Mouse (Mus musculus) hindbrain, embryonic 15.5 days (tissue): ENCODE measurements around the gene Grik3. TPM values are rescaled to one million over a fixed set of nuclear protein-coding genes. Genes with fewer than 3 reads are reported as not detected.

Source experiments
- ATAC-seq: fragments of 200-750 bp; cut with Nextera tagmentation; 2 replicates; pipeline ENCODE4 v1.8.0; 2017; ENCODE audit warnings: low read depth, moderate number of reproducible peaks, moderate TSS enrichment; ENCODE audit not compliant: low FRiP score
- H3K27ac ChIP-seq: fragments of 300-500 bp; sonication (generic); replicated peaks from 2 replicates; pipeline ENCODE4 v1.5.1; 2015; ENCODE audit warnings: mild to moderate bottlenecking, inconsistent platforms
- H3K27me3 ChIP-seq: fragments of 300-500 bp; sonication (generic); 2 replicates; pipeline ENCODE4 v1.6.1; 2015; ENCODE audit warnings: control low read depth, inconsistent platforms
- H3K36me3 ChIP-seq: fragments of 300-500 bp; sonication (generic); 2 replicates; pipeline ENCODE4 v1.6.1; 2015; ENCODE audit warnings: control low read depth, inconsistent platforms
- H3K4me1 ChIP-seq: fragments of 300-500 bp; sonication (generic); replicated peaks from 2 replicates; pipeline ENCODE4 v1.6.1; 2015; ENCODE audit warnings: control low read depth, inconsistent platforms
- H3K4me2 ChIP-seq: fragments of 300-500 bp; sonication (generic); 2 replicates; pipeline ENCODE4 v1.6.1; 2015; ENCODE audit warnings: moderate library complexity, mild to moderate bottlenecking, inconsistent platforms
- H3K4me3 ChIP-seq: fragments of 300-500 bp; sonication (generic); 2 replicates; pipeline ENCODE4 v1.5.1; 2015; ENCODE audit warnings: mild to moderate bottlenecking, inconsistent platforms
- H3K9ac ChIP-seq: fragments of 300-500 bp; sonication (generic); 2 replicates; pipeline ENCODE4 v1.6.1; 2015; ENCODE audit warnings: inconsistent platforms
- H3K9me3 ChIP-seq: fragments of 300-500 bp; sonication (generic); 2 replicates; pipeline ENCODE4 v1.6.1; 2016; ENCODE audit warnings: control low read depth, inconsistent platforms
- WGBS: fragments of 180-500 bp; shearing (Covaris S2); methylation state at CpG from one replicate; pipeline ENCODE4 v1.1.7; 2015; 5-methylcytosine and 5-hydroxymethylcytosine counted together
- polyA plus RNA-seq: library from polyadenylated mRNA; unstranded; fragments of >200 nt; fragmentation: Nextera tagmentation; extraction: Ambion mirVana; gene quantifications from 2 replicates; pipeline ENCODE4 v1.2.1, GENCODE M21; 2015

Gene Grik3
- polyA plus RNA-seq, 1 experiment from 2014 or later, result 5.4 TPM

DNA sequence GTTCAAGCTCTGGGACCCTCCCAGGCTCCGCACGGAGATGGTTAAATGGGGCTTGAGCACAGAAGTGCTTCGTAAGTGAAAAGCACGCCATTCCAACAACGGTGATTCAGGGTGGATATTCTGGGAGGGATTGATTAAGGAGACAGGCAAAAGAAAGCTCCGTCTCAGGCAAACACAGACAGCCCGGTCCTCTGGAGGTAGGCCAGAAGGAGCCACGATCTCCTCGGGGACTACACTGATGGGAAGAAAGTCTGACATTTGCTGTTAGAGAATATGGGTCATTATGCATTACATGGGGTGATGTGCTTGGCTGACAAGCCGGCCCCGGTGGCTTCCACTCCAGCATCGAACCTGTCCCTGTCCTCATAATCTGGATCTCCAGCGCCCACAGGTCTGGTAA, 146.9 kb downstream of the Grik3 start:
- no peak overlapping the region for H3K9ac ChIP-seq
- H3K4me1 ChIP-seq, result peaks cover 24% of the 10 kb centered on the region
- H3K4me3 ChIP-seq, result no peak overlapping the region
- ATAC-seq, result no peak
- H3K9me3 ChIP-seq, result no peaks in the 10 kb centered on the region
- H3K36me3 ChIP-seq, result no peaks in the 10 kb centered on the region
- H3K27me3 ChIP-seq, result 0 out of 2 replicates have a peak, but pooled peaks cover 4% of the 10 kb centered on the region
- WGBS, result 62% methylated on average over 13 of the region's 13 CpGs
- no peak overlapping the region for H3K27ac ChIP-seq
- no peak overlapping the region for H3K4me2 ChIP-seq

DNA sequence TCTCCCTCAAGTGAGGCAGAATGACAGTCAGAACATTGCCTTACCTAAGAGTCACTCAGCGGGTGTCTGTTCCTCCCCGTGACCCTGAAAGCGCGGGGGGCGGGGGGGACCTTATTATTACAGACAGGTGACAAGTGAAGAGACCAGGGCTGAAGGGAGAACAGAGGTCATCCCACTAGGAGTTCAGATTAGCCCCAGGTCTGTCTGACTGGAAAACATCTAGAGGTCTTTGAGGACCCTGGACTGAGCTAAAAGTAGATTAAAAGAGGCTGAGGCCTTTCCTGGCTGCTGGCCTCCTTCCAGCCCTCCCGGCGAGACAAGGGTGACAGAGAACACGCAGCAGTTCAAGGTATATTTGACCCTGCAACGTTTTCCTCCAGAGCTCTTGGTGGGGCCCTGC, 150.0 kb downstream of the Grik3 start:
- no peak overlapping the region for H3K4me3 ChIP-seq
- no peak overlapping the region for H3K27ac ChIP-seq
- no peak overlapping the region for H3K9ac ChIP-seq
- peaks cover 41% of the 10 kb centered on the region for H3K4me1 ChIP-seq
- no peaks in the 10 kb centered on the region for H3K36me3 ChIP-seq
- H3K4me2 ChIP-seq, result no peak overlapping the region
- 0 out of 2 replicates have a peak, but pooled peaks cover 7% of the 10 kb centered on the region for H3K27me3 ChIP-seq
- WGBS, result 75% methylated on average over 9 of the region's 9 CpGs
- H3K9me3 ChIP-seq, result no peaks in the 10 kb centered on the region
- no peak for ATAC-seq

DNA sequence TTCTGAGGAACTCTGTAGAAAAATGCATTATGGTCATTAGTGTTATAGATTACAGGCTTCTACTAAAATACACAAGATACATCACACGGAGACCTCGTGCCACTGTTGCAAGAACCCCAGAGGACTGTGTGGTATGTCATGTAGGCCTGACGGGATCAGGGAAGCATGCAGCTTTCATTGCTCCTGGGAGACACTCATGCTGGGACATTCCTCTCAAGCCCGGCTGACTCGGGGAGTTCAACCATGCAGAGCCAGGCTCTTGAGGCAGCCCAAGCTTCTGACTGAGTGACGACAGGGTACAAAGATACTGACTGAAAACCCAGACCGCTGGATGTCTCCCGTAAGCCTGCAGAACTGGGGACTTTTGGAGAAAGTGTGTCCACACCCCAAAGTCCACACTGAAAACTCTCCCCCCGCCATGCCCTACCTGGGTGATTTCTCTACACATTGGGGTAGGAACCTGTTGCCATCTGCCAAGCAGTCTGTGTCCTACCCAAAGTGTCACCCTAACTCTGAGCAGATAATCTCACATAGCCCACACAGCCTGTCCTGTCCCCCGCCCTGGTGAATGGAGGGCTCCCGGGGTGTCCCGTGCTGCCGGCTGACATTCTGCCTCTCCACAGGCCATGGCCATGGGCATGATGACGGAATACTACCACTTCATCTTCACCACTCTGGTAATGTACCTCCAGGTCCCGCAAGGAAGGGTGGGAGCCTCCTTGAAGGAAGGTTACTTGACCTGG, 150.6 kb downstream of the Grik3 start:
- Histone ChIP-seq H3K27ac (no peak overlapping the region), H3K27me3 (0 out of 2 replicates have a peak, but pooled peaks cover 7% of the 10 kb centered on the region), H3K4me2 (no peak overlapping the region), H3K9ac (no peak overlapping the region), H3K4me3 (no peak overlapping the region), H3K9me3 (no peaks in the 10 kb centered on the region), H3K36me3 (no peaks in the 10 kb centered on the region), H3K4me1 (peaks cover 41% of the 10 kb centered on the region)
- 76% methylated on average over 15 of the region's 15 CpGs for WGBS
- ATAC-seq, result no peak

DNA sequence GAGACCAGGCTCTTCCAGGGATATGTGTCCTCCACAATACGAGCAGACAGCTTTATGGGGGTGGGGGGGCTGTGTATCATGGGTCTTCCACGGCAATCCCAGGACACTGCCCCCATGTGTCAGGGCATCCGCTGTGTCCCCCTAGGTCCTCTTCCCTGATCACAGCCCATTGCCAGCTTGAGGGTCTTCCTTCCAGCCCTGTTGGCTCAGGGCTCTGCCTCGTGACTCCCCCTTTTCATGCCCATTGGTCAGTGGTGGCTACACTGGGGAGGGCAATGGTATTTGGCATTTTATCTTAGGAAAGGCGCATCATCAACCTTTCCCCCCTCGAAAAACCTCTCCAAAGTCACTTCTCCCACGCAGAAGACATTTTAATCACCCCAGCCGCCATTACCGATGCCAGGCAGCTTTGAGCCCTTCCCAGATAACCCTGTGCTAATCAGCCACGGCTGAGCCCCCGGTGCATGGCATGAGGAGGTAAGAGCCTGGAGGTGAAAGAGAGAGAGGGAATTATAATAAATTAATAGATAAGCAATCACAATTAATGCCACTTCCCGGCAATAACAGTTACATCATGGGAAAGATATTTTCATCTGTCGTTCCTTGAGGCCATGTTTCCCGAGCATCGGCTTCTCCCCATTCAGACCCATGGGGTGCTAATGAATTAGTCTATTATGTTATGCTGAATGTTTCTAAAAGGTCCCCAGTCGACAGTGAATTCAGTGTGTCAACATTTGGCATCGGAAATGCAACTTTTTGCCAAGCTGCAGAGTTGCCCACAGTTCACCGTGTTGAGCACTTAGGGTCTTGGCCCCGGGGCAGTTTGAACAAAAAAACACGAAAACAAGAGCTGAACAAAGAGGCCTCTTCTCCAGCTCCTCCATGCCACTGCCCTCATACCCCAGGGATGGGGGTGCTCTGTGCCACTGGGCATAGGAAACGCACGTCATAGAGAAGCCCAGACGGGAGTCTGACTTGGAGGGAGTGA, 154.4 kb downstream of the Grik3 start:
- H3K4me1 ChIP-seq, result peaks cover 23% of the 10 kb centered on the region
- WGBS, result 43% methylated on average over 23 of the region's 23 CpGs
- H3K36me3 ChIP-seq, result no peaks in the 10 kb centered on the region
- H3K4me2 ChIP-seq, result peak overlapping the region; percentile 28; the same call in 1 of the 2 replicates
- H3K4me3 ChIP-seq, result no peak overlapping the region
- no peaks in the 10 kb centered on the region for H3K9me3 ChIP-seq
- H3K9ac ChIP-seq, result no peak overlapping the region
- H3K27me3 ChIP-seq, result peaks cover 18% of the 10 kb centered on the region
- ATAC-seq, result peak; percentile 45
- peak overlapping the region; percentile 62 for H3K27ac ChIP-seq

DNA sequence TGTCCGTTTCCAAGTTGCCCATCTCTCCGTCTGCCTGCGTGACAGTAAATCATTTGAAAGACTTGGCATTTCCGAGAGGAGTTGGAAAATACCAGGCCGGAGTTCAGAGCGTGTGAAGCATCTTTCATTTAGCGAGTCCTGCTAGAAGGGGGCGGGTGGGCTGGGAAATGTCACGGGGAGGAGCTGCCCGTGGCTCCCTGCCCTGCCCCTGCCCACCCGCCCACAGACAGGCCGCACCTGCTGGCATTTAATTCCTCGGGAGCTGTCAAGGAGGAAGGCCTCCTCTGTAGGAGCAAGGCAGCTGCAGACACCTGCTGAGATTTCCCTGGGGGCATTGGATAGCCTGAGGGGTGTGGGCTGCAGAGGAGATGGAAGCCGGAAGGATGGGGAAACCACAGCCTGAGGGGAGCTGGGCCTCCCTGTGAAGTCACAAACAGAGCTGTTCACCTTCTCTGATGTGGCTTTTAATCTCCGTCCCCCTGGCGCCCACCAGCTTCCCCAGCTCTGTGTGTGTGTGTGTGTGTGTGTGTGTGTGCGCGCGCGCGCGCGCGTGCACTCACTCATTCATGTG, 161.3 kb downstream of the Grik3 start:
- no peak for ATAC-seq
- H3K4me1 ChIP-seq, result peaks cover 20% of the 10 kb centered on the region
- H3K36me3 ChIP-seq, result no peaks in the 10 kb centered on the region
- H3K9me3 ChIP-seq, result no peaks in the 10 kb centered on the region
- WGBS, result 40% methylated on average over 24 of the region's 24 CpGs
- no peak overlapping the region for H3K27ac ChIP-seq
- no peak overlapping the region for H3K4me3 ChIP-seq
- peaks cover 11% of the 10 kb centered on the region for H3K27me3 ChIP-seq
- no peak overlapping the region for H3K9ac ChIP-seq
- H3K4me2 ChIP-seq, result no peak overlapping the region

DNA sequence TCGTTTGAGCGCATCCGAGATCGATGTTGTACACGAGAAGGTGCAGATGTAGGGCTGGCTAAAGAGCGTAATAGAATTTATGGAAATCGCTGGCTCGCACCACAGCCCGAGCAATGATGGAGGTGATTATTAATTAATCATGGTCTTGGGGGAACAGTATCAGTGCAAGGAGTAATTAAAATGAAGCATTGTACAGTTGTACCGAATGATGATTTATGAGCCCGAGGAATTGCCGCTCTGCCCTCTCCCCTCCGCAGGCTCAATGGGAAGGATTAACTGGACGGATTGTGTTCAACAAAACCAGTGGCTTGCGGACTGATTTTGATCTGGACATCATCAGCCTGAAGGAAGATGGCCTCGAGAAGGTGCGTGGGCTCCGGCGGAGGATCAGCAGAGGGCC, 165.5 kb downstream of the Grik3 start:
- Histone ChIP-seq H3K27ac (no peak overlapping the region), H3K9me3 (no peaks in the 10 kb centered on the region), H3K4me1 (peaks cover 20% of the 10 kb centered on the region), H3K4me3 (no peak overlapping the region), H3K4me2 (no peak overlapping the region), H3K36me3 (no peaks in the 10 kb centered on the region), H3K27me3 (peaks cover 4% of the 10 kb centered on the region; the same call in 1 of the 2 replicates), H3K9ac (no peak overlapping the region)
- ATAC-seq, result peak; percentile 28; the same call in 1 of the 2 replicates
- 55% methylated on average over 19 of the region's 19 CpGs for WGBS

DNA sequence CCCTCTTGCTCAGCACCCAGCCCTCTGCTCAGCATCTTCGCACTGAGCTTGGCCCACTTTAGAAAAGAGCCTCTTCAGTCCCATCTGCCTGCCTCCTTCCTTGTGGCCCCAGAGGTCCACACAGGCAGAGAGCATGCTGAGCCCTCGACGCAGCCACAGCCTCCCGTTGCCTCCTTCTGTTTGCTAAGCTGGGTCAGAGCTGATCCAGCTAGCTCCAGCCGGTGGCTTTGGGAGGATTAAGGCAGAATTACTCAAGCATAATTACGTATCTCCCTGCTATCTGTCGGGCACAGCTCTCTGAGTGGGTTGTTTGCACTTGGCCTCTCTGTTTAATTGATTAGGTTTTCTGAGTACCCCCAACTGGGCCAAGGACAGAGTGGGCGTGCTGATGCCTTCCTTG, 167.9 kb downstream of the Grik3 start:
- 49% methylated on average over 8 of the region's 8 CpGs for WGBS
- Histone ChIP-seq H3K36me3 (no peaks in the 10 kb centered on the region), H3K4me3 (no peak overlapping the region), H3K4me2 (no peak overlapping the region), H3K27me3 (peaks cover 4% of the 10 kb centered on the region; the same call in 1 of the 2 replicates), H3K4me1 (peaks cover 23% of the 10 kb centered on the region), H3K9ac (no peak overlapping the region), H3K27ac (0 out of 2 replicates have a peak overlapping the region, but pooled peaks have one; percentile 36), H3K9me3 (no peaks in the 10 kb centered on the region)
- peak; percentile 39; the same call in 1 of the 2 replicates for ATAC-seq

DNA sequence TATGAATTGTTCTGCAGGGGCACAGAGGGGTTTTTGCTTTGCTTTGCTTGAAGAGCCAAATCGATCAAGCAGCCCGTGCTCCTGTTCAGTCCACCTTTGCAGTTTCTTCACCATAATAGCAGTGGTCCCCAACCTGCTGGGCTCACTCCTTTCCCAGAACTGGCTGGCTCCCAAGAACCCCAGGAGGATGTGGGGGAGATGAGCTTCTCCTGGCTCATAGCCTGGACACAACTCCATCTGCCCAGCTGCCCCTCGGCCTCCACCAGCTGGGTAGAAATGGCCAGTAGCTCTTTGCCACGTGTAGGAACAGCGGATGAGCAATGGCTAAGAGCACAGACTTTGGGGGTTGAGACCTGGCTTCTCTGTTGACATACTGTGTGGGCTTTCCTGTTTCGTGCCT, 171.5 kb downstream of the Grik3 start:
- Histone ChIP-seq H3K4me3 (no peak overlapping the region), H3K9me3 (no peaks in the 10 kb centered on the region), H3K4me2 (no peak overlapping the region), H3K27me3 (0 out of 2 replicates have a peak, but pooled peaks cover 4% of the 10 kb centered on the region), H3K4me1 (peaks cover 24% of the 10 kb centered on the region), H3K9ac (no peak overlapping the region), H3K36me3 (no peaks in the 10 kb centered on the region), H3K27ac (no peak overlapping the region)
- ATAC-seq, result no peak
- 72% methylated on average over 6 of the region's 6 CpGs for whole genome bisulfite sequencing

DNA sequence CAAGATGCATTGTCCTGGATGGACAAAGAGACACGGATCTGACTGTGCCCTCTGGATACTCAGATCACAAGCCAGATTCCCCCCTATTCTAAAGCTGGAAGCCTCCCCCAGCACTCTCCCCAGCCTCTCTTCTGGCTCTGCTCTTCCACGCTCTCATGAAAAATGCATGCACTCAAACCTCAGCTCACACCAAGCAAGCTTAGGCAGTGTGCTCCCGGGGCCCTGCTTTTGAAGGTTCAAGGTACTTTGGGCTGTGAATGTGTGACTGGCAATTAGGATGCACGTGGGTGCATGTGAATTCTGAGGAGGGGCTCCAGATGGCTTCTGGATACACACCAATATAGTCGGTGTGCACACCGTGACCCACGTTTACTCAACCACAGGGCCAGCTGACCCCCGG, 172.8 kb downstream of the Grik3 start:
- Histone ChIP-seq H3K4me2 (no peak overlapping the region), H3K9ac (no peak overlapping the region), H3K36me3 (no peaks in the 10 kb centered on the region), H3K4me3 (no peak overlapping the region), H3K27ac (peak overlapping the region; percentile 37; the same call in 1 of the 2 replicates), H3K9me3 (no peaks in the 10 kb centered on the region), H3K4me1 (peaks cover 24% of the 10 kb centered on the region), H3K27me3 (0 out of 2 replicates have a peak, but pooled peaks cover 4% of the 10 kb centered on the region)
- 25% methylated on average over 8 of the region's 8 CpGs for WGBS
- ATAC-seq, result peak; percentile 42; the same call in 1 of the 2 replicates

DNA sequence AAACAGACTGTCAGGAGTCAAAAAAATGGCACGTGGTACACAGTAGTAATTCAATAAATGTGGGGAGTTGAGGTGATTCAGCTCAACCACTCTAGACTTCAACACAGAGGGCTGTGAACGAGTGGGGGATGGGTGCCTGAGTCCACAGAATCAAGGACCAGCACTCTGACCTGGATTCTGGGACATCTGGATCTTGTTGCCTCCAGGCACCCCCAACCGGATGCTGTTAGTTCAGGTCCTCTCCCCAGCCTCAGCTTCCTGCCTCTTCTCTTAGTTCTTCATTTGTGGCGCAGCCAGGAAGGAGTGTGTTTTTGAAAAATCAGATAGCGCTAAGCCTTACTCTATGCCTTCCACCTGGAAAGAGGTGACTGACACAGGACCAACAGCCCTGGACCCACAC, 175.5 kb downstream of the Grik3 start:
- WGBS, result 89% methylated on average over 5 of the region's 5 CpGs

DNA sequence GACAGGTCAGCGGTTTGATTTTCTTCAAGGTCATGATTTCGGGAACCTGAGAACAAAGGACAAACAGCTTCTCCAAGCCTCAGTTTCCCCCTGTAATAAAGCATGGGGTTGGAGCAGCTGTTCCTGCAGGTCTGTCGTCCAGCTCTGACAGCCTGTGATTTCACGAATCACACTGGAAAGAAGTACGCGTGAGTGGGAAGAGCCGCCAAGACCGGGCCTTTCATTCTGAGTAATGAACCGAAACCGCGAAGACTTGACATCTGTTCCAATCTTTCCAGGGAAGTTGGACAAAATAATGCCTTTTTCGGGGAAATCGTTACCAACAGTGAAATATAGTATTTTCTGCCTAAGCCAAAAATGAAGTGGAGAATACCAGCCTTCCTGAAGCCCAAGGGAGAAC, 191.5 kb downstream of the Grik3 start:
- WGBS, result 63% methylated on average over 13 of the region's 13 CpGs
- H3K36me3 ChIP-seq, result no peaks in the 10 kb centered on the region
- no peaks in the 10 kb centered on the region for H3K9me3 ChIP-seq
- no peak overlapping the region for H3K4me2 ChIP-seq
- H3K27me3 ChIP-seq, result no peaks in the 10 kb centered on the region
- ATAC-seq, result no peak
- H3K9ac ChIP-seq, result no peak overlapping the region
- H3K4me1 ChIP-seq, result 0 out of 2 replicates have a peak, but pooled peaks cover 6% of the 10 kb centered on the region
- H3K4me3 ChIP-seq, result no peak overlapping the region
- no peak overlapping the region for H3K27ac ChIP-seq

More for the DNA sequence above, 175.5 kb downstream of the Grik3 start:
- Histone ChIP-seq H3K27me3 (no peaks in the 10 kb centered on the region), H3K27ac (no peak overlapping the region), H3K4me2 (no peak overlapping the region), H3K9ac (no peak overlapping the region), H3K4me3 (no peak overlapping the region), H3K4me1 (peaks cover 24% of the 10 kb centered on the region), H3K9me3 (no peaks in the 10 kb centered on the region), H3K36me3 (no peaks in the 10 kb centered on the region)
- ATAC-seq, result no peak
